Mouse (Mus musculus): Measurements from ENCODE around the gene Rpl28.

Gene Rpl28

GRCm38 (mm10) chr7:4792278-4793212 lies at the start of gene Rpl28:
Gene Rpl28 (plus strand): TSS chr7:4792874.
- DNase-seq (ENCODE audit: inconsistent ontology term) = peak; percentile 97

- DNase-seq (ENCODE audit: inconsistent ontology term) = no peak
These were observed 49.3 kb upstream of the Rpl28 start for GRCm38 (mm10) chr7:4743354-4743753.

GRCm38 (mm10) chr7:4744886-4745285 lies 47.8 kb upstream of the Rpl28 start:
- DNase-seq (ENCODE audit: inconsistent ontology term) = no peak

GRCm38 (mm10) chr7:4746326-4746980 lies 46.2 kb upstream of the Rpl28 start:
- no peak for DNase-seq (ENCODE audit: inconsistent ontology term)

GRCm38 (mm10) chr7:4747156-4747899 lies 45.3 kb upstream of the Rpl28 start:
- DNase-seq (ENCODE audit: inconsistent ontology term) = no peak

GRCm38 (mm10) chr7:4748321-4748720 lies 44.4 kb upstream of the Rpl28 start:
- DNase-seq (ENCODE audit: inconsistent ontology term) = no peak

GRCm38 (mm10) chr7:4749169-4749568 lies 43.5 kb upstream of the Rpl28 start:
- DNase-seq (ENCODE audit: inconsistent ontology term) = no peak

GRCm38 (mm10) chr7:4751971-4752820 lies 40.5 kb upstream of the Rpl28 start:
- DNase-seq (ENCODE audit: inconsistent ontology term) = peak; percentile 88

GRCm38 (mm10) chr7:4752821-4753570 lies 39.7 kb upstream of the Rpl28 start, which contains the start of gene Cox6b2:
Gene Cox6b2 (minus strand): TSS chr7:4753094.
- DNase-seq (ENCODE audit: inconsistent ontology term) = peak; percentile 95

- no peak for DNase-seq (ENCODE audit: inconsistent ontology term)
These were observed 33.0 kb upstream of the Rpl28 start for GRCm38 (mm10) chr7:4759670-4760069.

- DNase-seq (ENCODE audit: inconsistent ontology term) = no peak
These were observed 27.5 kb upstream of the Rpl28 start for GRCm38 (mm10) chr7:4764946-4765710.

GRCm38 (mm10) chr7:4771202-4771601 lies 21.5 kb upstream of the Rpl28 start, which contains the start of gene Fam71e2:
Gene Fam71e2 (minus strand): TSS chr7:4771302.
- no peak for DNase-seq (ENCODE audit: inconsistent ontology term)

- no peak for DNase-seq (ENCODE audit: inconsistent ontology term)
These were observed 16.5 kb upstream of the Rpl28 start for GRCm38 (mm10) chr7:4776131-4776530.

GRCm38 (mm10) chr7:4776861-4777830 lies 15.5 kb upstream of the Rpl28 start:
- DNase-seq (ENCODE audit: inconsistent ontology term) = peak; percentile 84

GRCm38 (mm10) chr7:4777851-4778637 lies 14.6 kb upstream of the Rpl28 start:
- no peak for DNase-seq (ENCODE audit: inconsistent ontology term)

- no peak for DNase-seq (ENCODE audit: inconsistent ontology term)
These were observed 12.8 kb upstream of the Rpl28 start for GRCm38 (mm10) chr7:4779921-4780320.

- DNase-seq (ENCODE audit: inconsistent ontology term) = no peak
These were observed 10.5 kb upstream of the Rpl28 start for GRCm38 (mm10) chr7:4782130-4782529.

GRCm38 (mm10) chr7:4782759-4783158 lies 9.9 kb upstream of the Rpl28 start, which contains the start of the genes Il11 and Tmem190:
Gene Il11 (minus strand): TSS chr7:4782859.
Gene Tmem190 (plus strand): TSS chr7:4782937.
- no peak for DNase-seq (ENCODE audit: inconsistent ontology term)
